Mouse (Mus musculus) olfactory bulb, adult 2 months (tissue): ENCODE results near the gene Acp7. TPM values are rescaled to one million over a fixed set of nuclear protein-coding genes. Genes with fewer than 3 reads are reported as not detected.

Experiments used
- H3K27ac ChIP-seq: fragments of 200-500 bp; 2 replicates; pipeline ENCODE4 v1.5.1; 2012; ENCODE audit warnings: low read depth, low read length; ENCODE audit not compliant: insufficient read depth
- H3K4me1 ChIP-seq: fragments of 200-500 bp; 2 replicates; pipeline ENCODE4 v1.6.1; 2012; ENCODE audit warnings: low read length; ENCODE audit not compliant: control insufficient read depth, insufficient read depth
- H3K4me3 ChIP-seq: fragments of 200-500 bp; 2 replicates; pipeline ENCODE4 v1.5.1; 2012; ENCODE audit warnings: mild to moderate bottlenecking, low read depth, low read length, moderate library complexity; ENCODE audit not compliant: insufficient read depth
- CTCF ChIP-seq: fragments of 200-500 bp; IDR thresholded peaks from 2 replicates; pipeline ENCODE4 v1.5.1; 2012; ENCODE audit warnings: low read depth, mild to moderate bottlenecking, low read length, moderate library complexity; ENCODE audit not compliant: insufficient read depth
- POLR2A ChIP-seq: fragments of 200-500 bp; IDR thresholded peaks from 2 replicates; pipeline ENCODE4 v1.6.1; 2012; ENCODE audit warnings: mild to moderate bottlenecking, low read depth, low read length, moderate library complexity; ENCODE audit not compliant: insufficient read depth
- WGBS: fragments of 180-500 bp; shearing (Covaris S2); methylation state at CpG from one replicate; pipeline ENCODE4 v1.1.7; 2018; 5-methylcytosine and 5-hydroxymethylcytosine counted together
- polyA plus RNA-seq: library from polyadenylated mRNA; stranded (reverse); fragments of >200 nt; gene quantifications from 2 replicates; pipeline ENCODE4 v1.2.4, GENCODE M21; 2012; ENCODE audit warnings: low replicate concordance; ENCODE audit not compliant: missing spikeins, insufficient read depth, insufficient read length

Acp7 gene
- polyA plus RNA-seq, 1 experiment, result not detected

- Histone ChIP-seq H3K4me3 (no peak overlapping the region), H3K4me1 (peaks cover 38% of the 10 kb centered on the region), H3K27ac (no peak overlapping the region)
- WGBS, result 58% methylated on average over 11 of the region's 11 CpGs
- TF ChIP-seq POLR2A (no peak), CTCF (no peak)
Observed at GRCm38 (mm10) chr7:28582841-28583240, 48.3 kb downstream of the Acp7 start.

DNA sequence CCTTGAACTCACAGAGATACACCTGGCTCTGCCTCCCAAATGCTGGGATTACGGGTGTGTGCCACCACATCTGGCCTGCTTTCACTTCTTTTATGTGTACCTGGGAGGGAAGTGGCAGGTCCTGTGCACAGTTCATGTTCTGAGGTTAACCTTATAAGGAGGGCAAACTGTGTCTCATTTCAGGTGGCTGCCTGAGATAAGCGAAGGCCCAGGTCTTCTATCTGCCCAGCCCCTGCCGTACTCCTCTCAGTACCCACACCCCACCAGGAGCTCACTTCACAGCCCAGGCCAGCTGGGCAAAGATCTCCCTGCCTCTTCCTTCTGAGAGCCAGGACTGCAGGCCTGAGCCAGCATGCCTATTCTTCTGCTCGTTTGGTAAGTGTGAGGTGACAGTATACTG is 49.4 kb downstream of the Acp7 start:
- TF ChIP-seq POLR2A (no peak), CTCF (no peak)
- no peak overlapping the region for H3K4me3 ChIP-seq
- no peak overlapping the region for H3K27ac ChIP-seq
- peaks cover 34% of the 10 kb centered on the region for H3K4me1 ChIP-seq
- WGBS, result 88% methylated on average over 4 of the region's 4 CpGs

- Histone ChIP-seq H3K27ac (no peak overlapping the region), H3K4me3 (no peak overlapping the region), H3K4me1 (peaks cover 34% of the 10 kb centered on the region)
- TF ChIP-seq POLR2A (no peak), CTCF (no peak)
- WGBS, result 64% methylated on average over 5 of the region's 5 CpGs
Observed at GRCm38 (mm10) chr7:28579826-28580225, 51.3 kb downstream of the Acp7 start.

DNA sequence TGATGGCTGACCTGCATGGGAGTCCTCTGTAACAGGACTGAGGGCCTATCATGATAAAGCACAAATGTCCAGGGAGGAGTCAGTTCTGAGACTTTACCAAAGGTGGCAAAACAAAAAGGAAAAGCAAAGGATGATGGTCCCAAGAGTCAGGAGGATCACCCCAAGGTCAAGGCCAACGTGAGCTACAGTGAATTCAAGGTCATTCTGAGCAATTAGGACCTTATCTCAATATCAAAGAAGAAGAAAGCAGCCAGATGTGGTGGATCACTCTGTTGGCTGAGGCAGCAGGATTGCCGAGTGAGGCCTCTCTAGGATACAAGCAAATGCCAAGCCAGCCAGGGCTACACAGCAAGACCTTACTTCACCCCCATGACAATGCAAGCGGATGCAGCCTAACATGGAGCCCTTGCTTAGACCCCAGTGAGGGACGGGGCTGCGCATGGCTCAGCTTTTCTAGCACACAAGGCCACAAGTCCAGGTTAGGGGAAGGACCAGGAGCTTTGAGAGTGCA is 52.5 kb downstream of the Acp7 start:
- TF ChIP-seq POLR2A (no peak), CTCF (no peak)
- 85% methylated on average over 5 of the region's 5 CpGs for WGBS
- H3K4me3 ChIP-seq, result no peak overlapping the region
- no peak overlapping the region for H3K27ac ChIP-seq
- H3K4me1 ChIP-seq, result peaks cover 24% of the 10 kb centered on the region

DNA sequence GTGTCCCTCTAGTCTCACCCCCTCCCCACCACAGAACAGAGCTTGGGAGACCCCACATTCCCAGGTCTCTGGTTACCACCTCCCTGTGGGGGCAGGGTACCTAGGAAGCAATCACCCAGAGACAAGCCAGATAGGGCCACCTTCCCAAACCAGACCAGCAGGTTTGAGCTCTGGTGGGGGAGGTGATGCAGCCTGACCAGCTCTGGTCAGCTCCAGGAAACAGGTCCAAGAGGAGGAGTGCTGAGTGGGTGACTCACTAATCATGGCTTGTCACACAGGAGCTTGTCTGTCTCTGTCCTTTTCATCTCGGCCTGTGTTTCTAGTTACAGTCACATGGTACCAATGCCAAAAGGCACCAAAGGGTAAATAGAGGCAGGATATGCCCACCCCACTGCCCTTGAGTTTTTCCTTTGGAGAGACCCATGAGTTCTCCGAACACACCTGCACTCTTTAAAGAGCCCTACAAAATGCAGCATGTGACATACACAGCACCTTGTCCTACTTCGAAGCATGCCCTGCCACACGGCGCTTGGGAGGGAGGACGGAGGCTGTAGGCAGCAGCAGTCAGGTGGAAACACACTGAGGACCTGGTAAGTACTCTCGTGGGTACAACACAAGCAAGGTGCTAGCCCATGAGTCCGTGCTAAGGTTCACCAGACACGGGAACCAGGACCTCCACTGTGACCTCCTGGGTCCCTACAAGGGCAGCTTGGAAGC is 53.1 kb downstream of the Acp7 start:
- Histone ChIP-seq H3K27ac (no peak overlapping the region), H3K4me1 (peaks cover 21% of the 10 kb centered on the region), H3K4me3 (no peak overlapping the region)
- WGBS, result 88% methylated on average over 9 of the region's 9 CpGs
- no peak for TF ChIP-seq POLR2A
- no peak for TF ChIP-seq CTCF

DNA sequence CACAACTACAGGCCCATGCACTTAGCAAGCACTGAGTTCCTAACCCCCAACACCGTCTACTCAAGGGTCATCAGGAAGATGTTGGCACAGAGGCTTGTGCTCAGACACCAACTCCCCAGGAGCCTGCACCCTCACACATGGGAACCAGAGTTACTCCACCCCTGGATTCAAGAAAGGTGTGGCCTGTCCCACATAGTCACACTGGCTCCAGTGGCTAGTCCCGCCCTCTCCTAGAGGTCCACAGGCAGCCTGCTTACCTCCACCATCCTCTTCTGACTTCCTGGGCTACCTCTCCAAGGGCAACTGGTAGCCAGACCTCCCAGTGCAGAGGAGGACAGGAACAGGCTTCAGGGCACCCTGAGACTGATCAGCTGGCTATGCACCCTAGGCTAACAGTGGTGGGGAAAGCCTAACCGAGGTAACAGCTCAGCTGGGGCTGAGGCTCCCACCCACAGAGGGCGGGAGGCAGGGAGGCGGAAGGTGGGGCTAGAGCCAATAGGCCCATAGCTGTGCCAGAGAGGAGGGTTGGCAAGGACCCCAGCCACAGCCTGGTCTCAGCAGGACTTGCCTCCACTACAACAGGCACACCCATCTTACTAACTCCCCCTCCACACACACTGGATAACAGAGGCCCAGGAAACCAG is 54.7 kb downstream of the Acp7 start:
- Histone ChIP-seq H3K27ac (no peak overlapping the region), H3K4me1 (peaks cover 27% of the 10 kb centered on the region), H3K4me3 (no peak overlapping the region)
- 75% methylated on average over 5 of the region's 5 CpGs for WGBS
- TF ChIP-seq CTCF, result no peak
- no peak for TF ChIP-seq POLR2A

GRCm38 (mm10) chr7:28575597-28575996 is 55.5 kb downstream of the Acp7 start:
- Histone ChIP-seq H3K4me3 (no peak overlapping the region), H3K4me1 (peaks cover 33% of the 10 kb centered on the region), H3K27ac (no peak overlapping the region)
- no peak for TF ChIP-seq CTCF
- 97% methylated on average over 11 of the region's 11 CpGs for WGBS

DNA sequence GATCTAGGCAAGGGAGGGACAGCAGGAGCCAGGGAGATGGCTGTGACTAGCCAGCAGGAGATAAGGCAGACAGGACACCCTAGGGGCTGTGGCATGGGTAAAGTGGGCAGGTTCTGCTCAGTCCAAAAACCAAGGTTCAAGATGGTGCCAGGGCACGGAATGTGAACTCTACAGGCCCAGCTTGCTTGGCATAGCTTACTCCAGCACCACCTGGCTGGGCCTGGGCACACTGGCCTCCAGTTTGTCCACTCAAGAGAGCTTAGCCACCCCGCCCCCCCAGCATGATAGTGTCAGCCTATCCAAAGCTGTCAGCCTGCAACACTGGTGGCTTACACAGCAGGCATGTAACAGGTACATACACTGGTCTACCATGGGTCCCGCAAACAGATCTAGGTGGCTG is 57.9 kb downstream of the Acp7 start:
- no peak overlapping the region for H3K4me3 ChIP-seq
- WGBS, result 94% methylated on average over 3 of the region's 3 CpGs
- peaks cover 38% of the 10 kb centered on the region for H3K4me1 ChIP-seq
- TF ChIP-seq CTCF, result no peak
- no peak for TF ChIP-seq POLR2A
- no peak overlapping the region for H3K27ac ChIP-seq

DNA sequence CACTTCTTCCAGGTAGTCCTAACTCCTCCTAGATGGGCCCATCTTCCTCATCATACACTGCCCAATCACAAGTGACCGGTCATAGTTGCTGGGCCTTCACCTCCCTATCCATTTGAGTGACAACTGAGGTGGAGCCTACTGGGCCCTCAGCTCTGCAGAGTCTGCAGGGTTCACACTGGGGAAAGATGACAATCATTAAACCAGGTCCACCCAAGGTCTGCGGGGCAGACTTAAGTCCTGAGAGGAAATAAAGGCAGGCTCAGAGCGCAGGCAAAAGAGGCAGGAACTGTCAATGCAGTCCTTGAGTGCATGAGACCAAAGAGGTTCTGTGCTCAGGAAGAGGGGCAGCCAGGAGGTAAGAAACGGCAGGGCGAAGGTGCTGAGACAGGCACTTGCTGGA is 58.4 kb downstream of the Acp7 start:
- no peak overlapping the region for H3K4me3 ChIP-seq
- WGBS, result 94% methylated on average over 5 of the region's 5 CpGs
- no peak overlapping the region for H3K27ac ChIP-seq
- H3K4me1 ChIP-seq, result peaks cover 40% of the 10 kb centered on the region
- TF ChIP-seq POLR2A, result no peak
- TF ChIP-seq CTCF, result no peak
